Mouse (Mus musculus) c-Kit-positive CD71-negative TER-119-negative erythroid progenitor cells, embryonic 14.5 days (primary cell): ENCODE results near the gene Smarce1.
"Not testable (repeated sequence)": the region's sequence is repeated elsewhere in the genome, so short reads cannot be mapped to it uniquely, and the experiment has no call there.

ENCODE experiments used
- DNase-seq: peaks from one replicate; pipeline ENCODE4 v3.0.0-alpha.2; 2013; ENCODE audit warnings: low read depth

The Smarce1 gene

GRCm38 (mm10) chr11:99230261-99231048 lies at the start of gene Smarce1:
TSS of gene Smarce1 (minus strand) at chr11:99231017.
- DNase-seq: peak; percentile 51

- DNase-seq: no peak
Observed at GRCm38 (mm10) chr11:99279986-99280385, 49.2 kb upstream of the Smarce1 start.

- DNase-seq: no peak
Observed at GRCm38 (mm10) chr11:99276786-99277185, 46.0 kb upstream of the Smarce1 start.

- DNase-seq: no peak
Observed at GRCm38 (mm10) chr11:99275624-99276023, 44.8 kb upstream of the Smarce1 start.

GRCm38 (mm10) chr11:99272721-99273120 lies 41.9 kb upstream of the Smarce1 start:
- no peak for DNase-seq

- DNase-seq: no peak
Observed at GRCm38 (mm10) chr11:99269192-99269591, 38.4 kb upstream of the Smarce1 start.

- no peak for DNase-seq
Observed at GRCm38 (mm10) chr11:99265796-99266195, 35.0 kb upstream of the Smarce1 start.

- DNase-seq: no peak
Observed at GRCm38 (mm10) chr11:99265220-99265619, 34.4 kb upstream of the Smarce1 start.

GRCm38 (mm10) chr11:99256213-99256612 lies 25.4 kb upstream of the Smarce1 start:
- no peak for DNase-seq

- no peak for DNase-seq
Observed at GRCm38 (mm10) chr11:99255316-99255715, 24.5 kb upstream of the Smarce1 start.

GRCm38 (mm10) chr11:99253893-99254292 lies 23.1 kb upstream of the Smarce1 start:
- DNase-seq: no peak

- no peak for DNase-seq
Observed at GRCm38 (mm10) chr11:99252671-99253070, 21.9 kb upstream of the Smarce1 start.

- DNase-seq: no peak
Observed at GRCm38 (mm10) chr11:99250666-99251065, 19.8 kb upstream of the Smarce1 start.

- no peak for DNase-seq
Observed at GRCm38 (mm10) chr11:99250241-99250640, 19.4 kb upstream of the Smarce1 start.

GRCm38 (mm10) chr11:99249115-99249514 lies 18.3 kb upstream of the Smarce1 start:
- no peak for DNase-seq

- DNase-seq: no peak
Observed at GRCm38 (mm10) chr11:99247916-99248315, 17.1 kb upstream of the Smarce1 start.

- DNase-seq: not testable (repeated sequence)
Observed at GRCm38 (mm10) chr11:99244519-99244918, 13.7 kb upstream of the Smarce1 start.

GRCm38 (mm10) chr11:99243820-99244374 lies 13.1 kb upstream of the Smarce1 start, which contains the start of gene Krt222:
TSS of gene Krt222 (minus strand) at chr11:99244085.
- DNase-seq: no peak

- no peak for DNase-seq
Observed at GRCm38 (mm10) chr11:99243200-99243819, 12.5 kb upstream of the Smarce1 start.

- DNase-seq: no peak
Observed at GRCm38 (mm10) chr11:99242056-99242455, 11.2 kb upstream of the Smarce1 start.

GRCm38 (mm10) chr11:99238468-99238867 lies 7.7 kb upstream of the Smarce1 start:
- no peak for DNase-seq

GRCm38 (mm10) chr11:99231049-99231816 lies 416 bp upstream of the Smarce1 start:
- no peak for DNase-seq
